Mouse (Mus musculus) heart, adult 2 months (tissue): ENCODE measurements around the gene Fgfr2. TPM values are rescaled to one million over a fixed set of nuclear protein-coding genes. Genes with fewer than 3 reads are reported as not detected.

Source experiments
- DNase-seq, 2 experiments: peaks; one replicate each; pipeline ENCODE4 v3.0.0; 2021
- H3K27ac ChIP-seq: fragments of 200-600 bp; 2 replicates; pipeline ENCODE4 v1.8.1; 2022
- H3K27me3 ChIP-seq: fragments of 200-500 bp; 2 replicates; pipeline ENCODE4 v1.6.1; 2012; ENCODE audit warnings: mild to moderate bottlenecking, low read length, inconsistent platforms, mixed read lengths; ENCODE audit not compliant: control insufficient read depth, insufficient read depth
- H3K36me3 ChIP-seq: fragments of 200-500 bp; 2 replicates; pipeline ENCODE4 v1.6.1; 2012; ENCODE audit warnings: low read length, inconsistent platforms; ENCODE audit not compliant: control insufficient read depth, insufficient read depth
- H3K4me1 ChIP-seq: fragments of 200-500 bp; 2 replicates; pipeline ENCODE4 v1.6.1; 2011; ENCODE audit warnings: low read length; ENCODE audit not compliant: control insufficient read depth, insufficient read depth
- H3K4me3 ChIP-seq: fragments of 200-600 bp; 2 replicates; pipeline ENCODE4 v1.8.1; 2022
- H3K79me2 ChIP-seq: fragments of 200-500 bp; replicated peaks from 2 replicates; pipeline ENCODE4 v1.6.1; 2012; ENCODE audit warnings: mild to moderate bottlenecking, inconsistent platforms, low read length, moderate library complexity, mixed read lengths; ENCODE audit not compliant: control insufficient read depth, insufficient read depth
- H3K9ac ChIP-seq: fragments of 200-500 bp; 2 replicates; pipeline ENCODE4 v1.6.1; 2012; ENCODE audit warnings: low read depth, mild to moderate bottlenecking, control low read depth, inconsistent platforms, low read length, mixed read lengths
- CTCF ChIP-seq: fragments of 200-600 bp; IDR thresholded peaks from 2 replicates; pipeline ENCODE4 v1.8.1; 2022; ENCODE audit warnings: antibody characterized with exemption, mild to moderate bottlenecking, moderate library complexity
- EP300 ChIP-seq: fragments of 200-500 bp; IDR thresholded peaks from 2 replicates; pipeline ENCODE4 v1.6.1; 2011; ENCODE audit warnings: low read depth, low read length, control low read depth; ENCODE audit not compliant: insufficient read depth
- POLR2A ChIP-seq: fragments of 200-500 bp; IDR thresholded peaks from 2 replicates; pipeline ENCODE4 v1.6.1; 2011; ENCODE audit warnings: mild to moderate bottlenecking, low read depth, low read length, control low read depth; ENCODE audit not compliant: insufficient read depth
- WGBS: fragments of 180-500 bp; shearing (Covaris S2); methylation state at CpG from one replicate; pipeline ENCODE4 v1.1.7; 2018; 5-methylcytosine and 5-hydroxymethylcytosine counted together
- intact Hi-C: fragments of 180-260 bp; cut with DNase I; formaldehyde crosslinking; loops from one replicate; pipeline ENCODE4 v1.15.1; 2025
- polyA plus RNA-seq: library from polyadenylated mRNA; depleted of rRNA; stranded (reverse); fragments of >200 nt; gene quantifications from 2 replicates; pipeline ENCODE4 v1.2.3, GENCODE M21; 2012
- total RNA-seq, 2 experiments: library from RNA; stranded (reverse); gene quantifications; 2 replicates each; pipeline ENCODE4 v1.2.3; 2021

Fgfr2 gene
- total and polyA plus RNA-seq, 3 experiments: 1.1 to 2.0 (median 1.3) TPM

- WGBS: 39% methylated on average over 13 of the region's 13 CpGs
- no peak for DNase-seq
- H3K9ac ChIP-seq: no peak overlapping the region
- no peaks in the 10 kb centered on the region for H3K4me1 ChIP-seq
- no peaks in the 10 kb centered on the region for H3K36me3 ChIP-seq
- no peak overlapping the region for H3K27ac ChIP-seq
- no peaks in the 10 kb centered on the region for H3K79me2 ChIP-seq
- peaks cover 6% of the 10 kb centered on the region for H3K27me3 ChIP-seq
- intact Hi-C loops: no loop called here
- H3K4me3 ChIP-seq: no peak overlapping the region
- TF ChIP-seq EP300 (no peak), POLR2A (no peak), CTCF (no peak)
Observed at GRCm38 (mm10) chr7:131643341-131643840, 1479.8 kb downstream of the Fgfr2 start.

GRCm38 (mm10) chr7:131629562-131629961 lies 1493.6 kb downstream of the Fgfr2 start:
- WGBS: 78% methylated on average over 8 of the region's 8 CpGs
- intact Hi-C loops: no loop called here
- no peak overlapping the region for H3K27ac ChIP-seq
- H3K79me2 ChIP-seq: no peaks in the 10 kb centered on the region
- no peak for TF ChIP-seq CTCF
- TF ChIP-seq EP300: no peak
- TF ChIP-seq POLR2A: no peak
- no peaks in the 10 kb centered on the region for H3K36me3 ChIP-seq
- H3K4me3 ChIP-seq: no peak overlapping the region
- DNase-seq: no peak
- no peak overlapping the region for H3K9ac ChIP-seq
- no peaks in the 10 kb centered on the region for H3K27me3 ChIP-seq
- H3K4me1 ChIP-seq: no peaks in the 10 kb centered on the region

- Histone ChIP-seq H3K4me1 (no peaks in the 10 kb centered on the region), H3K27me3 (no peaks in the 10 kb centered on the region), H3K79me2 (no peaks in the 10 kb centered on the region), H3K36me3 (no peaks in the 10 kb centered on the region), H3K27ac (no peak overlapping the region), H3K4me3 (no peak overlapping the region), H3K9ac (no peak overlapping the region)
- no peak for TF ChIP-seq POLR2A
- TF ChIP-seq EP300: no peak
- TF ChIP-seq CTCF: no peak
- WGBS: 77% methylated on average over 13 of the region's 13 CpGs
- intact Hi-C loops: no loop called here
- no peak for DNase-seq
Observed at GRCm38 (mm10) chr7:131628846-131629391, 1494.2 kb downstream of the Fgfr2 start.

- Histone ChIP-seq H3K27me3 (no peaks in the 10 kb centered on the region), H3K9ac (no peak overlapping the region), H3K4me1 (no peaks in the 10 kb centered on the region), H3K4me3 (no peak overlapping the region), H3K79me2 (no peaks in the 10 kb centered on the region), H3K27ac (no peak overlapping the region), H3K36me3 (no peaks in the 10 kb centered on the region)
- WGBS: 86% methylated on average over 17 of the region's 17 CpGs
- intact Hi-C loops: no loop called here
- TF ChIP-seq EP300 (no peak), POLR2A (no peak), CTCF (no peak)
- no peak for DNase-seq
Observed at GRCm38 (mm10) chr7:131628356-131628755, 1494.8 kb downstream of the Fgfr2 start.

- no peaks in the 10 kb centered on the region for H3K36me3 ChIP-seq
- H3K79me2 ChIP-seq: no peaks in the 10 kb centered on the region
- intact Hi-C loops: no loop called here
- no peak for DNase-seq
- WGBS: 49% methylated on average over 7 of the region's 7 CpGs
- H3K27me3 ChIP-seq: no peaks in the 10 kb centered on the region
- H3K4me1 ChIP-seq: no peaks in the 10 kb centered on the region
- no peak for TF ChIP-seq EP300
- no peak for TF ChIP-seq CTCF
- TF ChIP-seq POLR2A: no peak
- H3K9ac ChIP-seq: no peak overlapping the region
- H3K4me3 ChIP-seq: no peak overlapping the region
- H3K27ac ChIP-seq: no peak overlapping the region
Observed at GRCm38 (mm10) chr7:131609677-131610076, 1513.5 kb downstream of the Fgfr2 start.

DNA sequence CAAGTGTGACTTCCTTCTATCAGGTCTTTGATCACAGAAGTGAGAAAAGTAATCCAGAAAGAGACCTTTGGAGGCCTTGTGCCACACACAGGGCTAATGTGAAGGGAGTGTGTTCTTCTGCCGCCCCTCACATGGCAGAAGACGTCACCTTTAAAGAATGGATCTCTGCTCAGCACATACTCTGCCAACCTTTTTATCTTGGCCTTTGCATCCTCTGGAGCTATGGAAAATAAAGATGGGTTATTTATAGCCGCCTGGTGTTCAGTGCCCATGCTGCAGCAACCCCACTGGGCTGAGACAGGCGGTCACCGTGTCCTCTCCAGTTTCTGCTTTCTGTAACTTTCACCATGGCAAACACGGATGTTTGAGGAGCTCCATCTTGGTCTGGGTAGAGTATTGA lies 1515.1 kb downstream of the Fgfr2 start:
- 56% methylated on average over 6 of the region's 6 CpGs for WGBS
- intact Hi-C loops: no loop called here
- H3K27ac ChIP-seq: no peak overlapping the region

More for the DNA sequence above, 1515.1 kb downstream of the Fgfr2 start:
- H3K4me1 ChIP-seq: no peaks in the 10 kb centered on the region
- no peak for TF ChIP-seq CTCF
- no peak for TF ChIP-seq POLR2A
- no peak for TF ChIP-seq EP300
- no peak for DNase-seq
- no peaks in the 10 kb centered on the region for H3K79me2 ChIP-seq
- H3K36me3 ChIP-seq: no peaks in the 10 kb centered on the region
- no peaks in the 10 kb centered on the region for H3K27me3 ChIP-seq
- no peak overlapping the region for H3K9ac ChIP-seq
- H3K4me3 ChIP-seq: no peak overlapping the region
